In genomic region chr1:87696358-87696757, GRCm38 (mm10) we compare ENCODE assay signal across 8 mouse cellular contexts. TPM values are rescaled to one million over a fixed set of nuclear protein-coding genes. Genes with fewer than 3 reads are reported as not detected.
DNase-seq lines count a peak whose midpoint lies in the region; ATAC-seq and TF ChIP-seq lines count a peak whose summit lies in the region.

No protein-coding gene starts in this region.

- no peaks in the 10 kb centered on the region for H3K4me1 ChIP-seq in midbrain, postnatal 0 days (ENCODE audit: insufficient read depth, low read length)

- no peak for TF ChIP-seq CTCF in midbrain, postnatal 0 days (IDR thresholded peaks at IDR 0.05)

- WGBS in midbrain, postnatal 0 days = 79% methylated on average over 5 of the region's 5 CpGs

- no peaks in the 10 kb centered on the region for H3K9me3 ChIP-seq in midbrain, postnatal 0 days (ENCODE audit: low read length)

- H3K27me3 ChIP-seq in midbrain, postnatal 0 days (ENCODE audit: insufficient read depth, low read length) = no peaks in the 10 kb centered on the region

- H3K4me3 ChIP-seq in midbrain, postnatal 0 days (ENCODE audit: low read depth, low read length) = no peak overlapping the region

- peak; percentile 35 for DNase-seq in adrenal gland, postnatal 10 days
- no peak for DNase-seq in adrenal gland, adult 2 months
- peak; percentile 8 to 14 for DNase-seq in urinary bladder, postnatal 36 days (ENCODE audit: low spot score in 2 of 2)
- DNase-seq in urinary bladder, postnatal 4 days (ENCODE audit: low spot score in 2 of 2) = no peak
- peak; percentile 43 for DNase-seq in lung, postnatal 36 days
- no peak for DNase-seq in cerebellum, adult 9-10 months
- DNase-seq in midbrain, postnatal 0 days (ENCODE audit: low spot score) = no peak
- no peak for DNase-seq in layer of hippocampus, postnatal 14 days (ENCODE audit: low spot score in 2 of 2)

- no peak overlapping the region for H3K9ac ChIP-seq in midbrain, postnatal 0 days (replicated peaks; ENCODE audit: low read length, poor library complexity, severe bottlenecking)

- H3K27ac ChIP-seq in midbrain, postnatal 0 days (ENCODE audit: low read depth, low read length) = no peak overlapping the region

- H3K36me3 ChIP-seq in midbrain, postnatal 0 days (ENCODE audit: insufficient read depth, low read length) = no peaks in the 10 kb centered on the region

- no peak for ATAC-seq in midbrain, postnatal 0 days (ENCODE audit: low FRiP score)

- no peak overlapping the region for H3K4me2 ChIP-seq in midbrain, postnatal 0 days (ENCODE audit: low read depth, low read length, poor library complexity, severe bottlenecking)

RNA-seq across cellular contexts. Expression of gene Atg16l1, which starts 59.3 kb away (rescaled TPM):
- total RNA-seq in adrenal gland, postnatal 10 days (2021) = 10 to 100 TPM; 33.5 to 39.2 TPM
- 10 to 100 TPM; 28.5 to 33.8 TPM for total RNA-seq in adrenal gland, adult 2 months (2021)
- polyA plus RNA-seq in adrenal gland, adult 2 months (2012; rRNA removed) = 15.9 and 17.1 TPM in 2 replicates
- 69.5 and 72.9 TPM in 2 replicates for total RNA-seq in midbrain, postnatal 0 days (2014; rRNA removed)
- 65.4 and 71.0 TPM in 2 replicates for polyA plus RNA-seq in midbrain, postnatal 0 days (2015; fragmentation: Nextera tagmentation; extraction: Ambion mirVana)
- 10 to 100 TPM; 53.9 to 61.1 TPM for total RNA-seq in layer of hippocampus, postnatal 14 days (2021)

Comparison
In these comparisons a context has a peak if more than half of its experiments do, and no peak if none do; other contexts are left out.
1. DNase-seq: peak in adrenal gland, postnatal 10 days (single experiment), urinary bladder, postnatal 36 days (2 of 2) and lung, postnatal 36 days (single experiment); none in adrenal gland, adult 2 months (single experiment), urinary bladder, postnatal 4 days (0 of 2), cerebellum, adult 9-10 months (single experiment), midbrain, postnatal 0 days (single experiment) and layer of hippocampus, postnatal 14 days (0 of 2).